Mouse (Mus musculus) cerebellum, adult 8-10 months (tissue): ENCODE measurements around the gene Coro2b.
A peak's percentile ranks its signal among the peaks of the same experiment; 100 is the strongest.

ENCODE experiments used
- DNase-seq: peaks from one replicate; pipeline ENCODE4 v3.0.0; 2022

Coro2b gene

GRCm38 (mm10) chr9:62381402-62381913 lies 155.4 kb downstream of the Coro2b start:
- no peak for DNase-seq

GRCm38 (mm10) chr9:62380351-62380750 lies 156.5 kb downstream of the Coro2b start:
- DNase-seq = no peak

- DNase-seq = no peak
These were observed 158.9 kb downstream of the Coro2b start for GRCm38 (mm10) chr9:62377897-62378296.

- DNase-seq = no peak
These were observed 162.6 kb downstream of the Coro2b start for GRCm38 (mm10) chr9:62374276-62374675.

- peak; percentile 77 for DNase-seq
These were observed 163.4 kb downstream of the Coro2b start for GRCm38 (mm10) chr9:62373222-62374123.

- DNase-seq = no peak
These were observed 164.2 kb downstream of the Coro2b start for GRCm38 (mm10) chr9:62372556-62373221.

GRCm38 (mm10) chr9:62371745-62372555 lies 164.9 kb downstream of the Coro2b start:
- peak; percentile 16 for DNase-seq

GRCm38 (mm10) chr9:62370648-62371280 lies 166.1 kb downstream of the Coro2b start:
- peak; percentile 11 for DNase-seq

GRCm38 (mm10) chr9:62370186-62370585 lies 166.7 kb downstream of the Coro2b start:
- DNase-seq = peak; percentile 16
